Mouse (Mus musculus) limb, embryonic 14.5 days (tissue): ENCODE data around the gene Fam107b. TPM values are rescaled to one million over a fixed set of nuclear protein-coding genes. Genes with fewer than 3 reads are reported as not detected.
A peak's percentile ranks its signal among the peaks of the same experiment; 100 is the strongest.

Source experiments
- ATAC-seq: fragments of 200-750 bp; cut with Nextera tagmentation; 2 replicates; pipeline ENCODE4 v1.8.0; 2017; ENCODE audit warnings: low read depth, moderate number of reproducible peaks, moderate TSS enrichment; ENCODE audit not compliant: low FRiP score
- DNase-seq: peaks from one replicate; pipeline ENCODE4 v3.0.0-alpha.2; 2015; ENCODE audit warnings: low spot score
- H3K27ac ChIP-seq: fragments of 300-500 bp; sonication (generic); replicated peaks from 2 replicates; pipeline ENCODE4 v1.5.1; 2014; ENCODE audit warnings: low read depth, mild to moderate bottlenecking, low read length, moderate library complexity, mixed read lengths
- H3K27me3 ChIP-seq: fragments of 300-500 bp; sonication (generic); 2 replicates; pipeline ENCODE4 v1.6.1; 2014; ENCODE audit warnings: low read length, mixed read lengths; ENCODE audit not compliant: control insufficient read depth, insufficient read depth
- H3K36me3 ChIP-seq: fragments of 300-500 bp; sonication (generic); 2 replicates; pipeline ENCODE4 v1.6.1; 2014; ENCODE audit warnings: mild to moderate bottlenecking, low read length, moderate library complexity, mixed read lengths; ENCODE audit not compliant: control insufficient read depth, insufficient read depth
- H3K4me1 ChIP-seq: fragments of 300-500 bp; sonication (generic); 2 replicates; pipeline ENCODE4 v1.6.1; 2014; ENCODE audit warnings: antibody characterized with exemption, low read length, mixed read lengths; ENCODE audit not compliant: control insufficient read depth, insufficient read depth
- H3K4me2 ChIP-seq: fragments of 300-500 bp; sonication (generic); replicated peaks from 2 replicates; pipeline ENCODE4 v1.6.1; 2014; ENCODE audit warnings: low read depth, mild to moderate bottlenecking, low read length, moderate library complexity; ENCODE audit not compliant: severe bottlenecking
- H3K4me3 ChIP-seq: fragments of 300-500 bp; sonication (generic); replicated peaks from 2 replicates; pipeline ENCODE4 v1.5.1; 2014; ENCODE audit warnings: low read length
- H3K9ac ChIP-seq: fragments of 300-500 bp; sonication (generic); 2 replicates; pipeline ENCODE4 v1.6.1; 2014; ENCODE audit warnings: mild to moderate bottlenecking, low read depth, low read length, moderate library complexity; ENCODE audit not compliant: severe bottlenecking
- H3K9me3 ChIP-seq: fragments of 300-500 bp; sonication (generic); 2 replicates; pipeline ENCODE4 v1.6.1; 2016; ENCODE audit warnings: low read length; ENCODE audit not compliant: control insufficient read depth
- POLR2A ChIP-seq: fragments of 200-500 bp; IDR thresholded peaks from 2 replicates; pipeline ENCODE4 v1.8.0; 2012; ENCODE audit warnings: inconsistent platforms, mild to moderate bottlenecking, moderate library complexity, borderline replicate concordance; ENCODE audit not compliant: insufficient read depth, insufficient read length; ENCODE audit errors: extremely low read depth
- WGBS: fragments of 180-500 bp; shearing (Covaris S2); extraction: QIAGEN DNeasy Blood & Tissue Kit; methylation state at CpG from one replicate; pipeline ENCODE4 v1.1.7; 2014; 5-methylcytosine and 5-hydroxymethylcytosine counted together
- polyA plus RNA-seq, 2 experiments: library from polyadenylated mRNA; depleted of rRNA in 1 of 2; stranded (reverse) in 1 of 2; unstranded in 1 of 2; fragments of >200 nt; fragmentation: Nextera tagmentation in 1 of 2; extraction: Ambion mirVana in 1 of 2; gene quantifications; 2 replicates each; pipeline versions ENCODE4 v1.2.1 to v1.2.3; 2012 to 2014

Fam107b gene
- polyA plus RNA-seq, 2 experiments = 26.1 to 43.6 TPM

GRCm38 (mm10) chr2:3710521-3710920, 140.2 kb downstream of the Fam107b start:
- DNase-seq (no peak), ATAC-seq (no peak)
- H3K4me1 ChIP-seq = peaks cover 4% of the 10 kb centered on the region
- H3K36me3 ChIP-seq = no peaks in the 10 kb centered on the region
- H3K9ac ChIP-seq = no peak overlapping the region
- 86% methylated on average over 3 of the region's 3 CpGs for WGBS
- no peak overlapping the region for H3K4me3 ChIP-seq
- no peak for TF ChIP-seq POLR2A
- no peak overlapping the region for H3K4me2 ChIP-seq
- H3K27me3 ChIP-seq = no peaks in the 10 kb centered on the region
- H3K9me3 ChIP-seq = no peaks in the 10 kb centered on the region
- H3K27ac ChIP-seq = no peak overlapping the region

DNA sequence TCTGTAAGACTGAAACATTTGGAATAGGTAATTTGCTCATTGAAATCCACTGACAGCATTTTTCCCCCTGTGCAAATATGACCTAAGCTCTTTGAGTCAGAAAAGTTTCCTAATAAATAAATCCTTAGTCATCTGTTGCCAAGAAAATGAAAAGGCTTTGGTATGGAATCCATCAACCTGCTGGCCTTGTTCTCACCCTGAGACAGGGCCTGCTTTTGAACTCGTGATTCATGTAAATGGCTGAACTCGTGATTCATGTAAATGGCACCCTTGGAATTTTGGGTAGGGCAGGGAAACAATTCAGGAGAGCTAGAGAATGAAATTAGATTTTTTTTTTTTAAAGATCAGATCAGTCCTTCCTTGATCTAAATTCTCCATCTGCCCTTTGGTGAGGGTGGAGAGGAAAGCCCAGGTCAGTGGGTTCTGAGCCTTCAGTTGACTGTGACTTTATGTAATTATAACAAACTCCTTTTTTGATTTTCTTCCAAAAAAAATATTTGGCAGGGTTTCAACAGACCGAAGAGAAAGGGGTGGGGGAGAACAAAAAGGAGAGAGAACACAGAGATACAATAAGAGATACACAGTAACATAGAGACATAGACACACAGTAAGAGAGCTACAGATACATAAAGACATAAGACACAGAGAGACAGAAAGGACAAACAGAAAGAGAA, 142.2 kb downstream of the Fam107b start:
- no peak for ATAC-seq
- Histone ChIP-seq H3K4me3 (no peak overlapping the region), H3K27me3 (no peaks in the 10 kb centered on the region), H3K4me1 (peaks cover 11% of the 10 kb centered on the region), H3K27ac (no peak overlapping the region), H3K4me2 (no peak overlapping the region), H3K9me3 (no peaks in the 10 kb centered on the region), H3K36me3 (no peaks in the 10 kb centered on the region), H3K9ac (no peak overlapping the region)
- 47% methylated on average over 3 of the region's 3 CpGs for WGBS
- peak; percentile 58 for DNase-seq
- TF ChIP-seq POLR2A = no peak

GRCm38 (mm10) chr2:3713212-3713681, 143.0 kb downstream of the Fam107b start:
- peak overlapping the region; percentile 74 for H3K4me3 ChIP-seq
- peak; percentile 93 for ATAC-seq
- H3K4me1 ChIP-seq = peaks cover 11% of the 10 kb centered on the region
- peak overlapping the region; percentile 93 for H3K9ac ChIP-seq
- H3K9me3 ChIP-seq = no peaks in the 10 kb centered on the region
- under 1% methylated on average over 26 of the region's 41 CpGs for WGBS
- H3K4me2 ChIP-seq = peak overlapping the region; percentile 84
- 0 out of 2 replicates have a peak, but pooled peaks have one; percentile 60 for TF ChIP-seq POLR2A
- no peaks in the 10 kb centered on the region for H3K36me3 ChIP-seq
- H3K27ac ChIP-seq = peak overlapping the region; percentile 80
- peak; percentile 95 for DNase-seq
- no peaks in the 10 kb centered on the region for H3K27me3 ChIP-seq

- Histone ChIP-seq H3K4me3 (peak overlapping the region; percentile 74), H3K9me3 (no peaks in the 10 kb centered on the region), H3K27me3 (no peaks in the 10 kb centered on the region), H3K9ac (peak overlapping the region; percentile 93), H3K36me3 (no peaks in the 10 kb centered on the region), H3K4me1 (peaks cover 11% of the 10 kb centered on the region), H3K4me2 (peak overlapping the region; percentile 84), H3K27ac (peak overlapping the region; percentile 80)
- ATAC-seq (peak; percentile 59), DNase-seq (no peak)
- 1% methylated on average over 30 of the region's 38 CpGs for WGBS
- no peak for TF ChIP-seq POLR2A
These were observed 143.5 kb downstream of the Fam107b start for GRCm38 (mm10) chr2:3713682-3714361.

- 40% methylated on average over 1 of the region's 1 CpGs for WGBS
- Histone ChIP-seq H3K36me3 (no peaks in the 10 kb centered on the region), H3K4me2 (peak overlapping the region; percentile 84), H3K27ac (no peak overlapping the region), H3K4me1 (peaks cover 11% of the 10 kb centered on the region), H3K27me3 (no peaks in the 10 kb centered on the region), H3K9me3 (no peaks in the 10 kb centered on the region), H3K4me3 (peak overlapping the region; percentile 74), H3K9ac (peak overlapping the region; percentile 93)
- no peak for TF ChIP-seq POLR2A
- no peak for ATAC-seq
- DNase-seq = no peak
These were observed 144.2 kb downstream of the Fam107b start for GRCm38 (mm10) chr2:3714511-3714910.
